Mouse (Mus musculus) embryonic facial prominence, embryonic 11.5 days (tissue): ENCODE measurements around the gene Mprip. TPM values are rescaled to one million over a fixed set of nuclear protein-coding genes. Genes with fewer than 3 reads are reported as not detected.

Source experiments
- ATAC-seq: fragments of 200-750 bp; cut with Nextera tagmentation; replicated peaks from 2 replicates; pipeline ENCODE4 v1.8.0; 2017; ENCODE audit warnings: low read depth; ENCODE audit not compliant: insufficient number of reproducible peaks, low FRiP score, low TSS enrichment
- DNase-seq: peaks from one replicate; pipeline ENCODE4 v3.0.0-alpha.2; 2015; ENCODE audit warnings: low spot score
- H3K27ac ChIP-seq: fragments of 300-500 bp; sonication (generic); replicated peaks from 2 replicates; pipeline ENCODE4 v1.5.1; 2014; ENCODE audit warnings: mild to moderate bottlenecking, low read depth, low read length, control low read depth
- H3K27me3 ChIP-seq: fragments of 300-500 bp; sonication (generic); 2 replicates; pipeline ENCODE4 v1.6.1; 2014; ENCODE audit warnings: mild to moderate bottlenecking, low read length, moderate library complexity, mixed read lengths; ENCODE audit not compliant: control insufficient read depth, insufficient read depth
- H3K36me3 ChIP-seq: fragments of 300-500 bp; sonication (generic); replicated peaks from 2 replicates; pipeline ENCODE4 v1.6.1; 2014; ENCODE audit warnings: low read depth, mild to moderate bottlenecking, low read length, moderate library complexity, mixed read lengths; ENCODE audit not compliant: control insufficient read depth, insufficient read depth
- H3K4me1 ChIP-seq: fragments of 300-500 bp; sonication (generic); 2 replicates; pipeline ENCODE4 v1.6.1; 2014; ENCODE audit warnings: low read length, mixed read lengths; ENCODE audit not compliant: control insufficient read depth, insufficient read depth
- H3K4me2 ChIP-seq: fragments of 300-500 bp; sonication (generic); 2 replicates; pipeline ENCODE4 v1.6.1; 2014; ENCODE audit warnings: low read depth, mild to moderate bottlenecking, control low read depth, low read length, moderate library complexity
- H3K4me3 ChIP-seq: fragments of 300-500 bp; sonication (generic); 2 replicates; pipeline ENCODE4 v1.5.1; 2014; ENCODE audit warnings: low read depth, low read length, control low read depth
- H3K9ac ChIP-seq: fragments of 300-500 bp; sonication (generic); replicated peaks from 2 replicates; pipeline ENCODE4 v1.6.1; 2014; ENCODE audit warnings: mild to moderate bottlenecking, control low read depth, low read length
- H3K9me3 ChIP-seq: fragments of 300-500 bp; sonication (generic); replicated peaks from 2 replicates; pipeline ENCODE4 v1.6.1; 2016; ENCODE audit warnings: mild to moderate bottlenecking, low read length, inconsistent platforms, mixed read lengths; ENCODE audit not compliant: control insufficient read depth
- WGBS: fragments of 180-500 bp; shearing (Covaris S2); extraction: QIAGEN DNeasy Blood & Tissue Kit; methylation state at CpG from one replicate; pipeline ENCODE4 v1.1.7; 2014; 5-methylcytosine and 5-hydroxymethylcytosine counted together
- polyA plus RNA-seq: library from polyadenylated mRNA; unstranded; fragments of >200 nt; fragmentation: Nextera tagmentation; extraction: Ambion mirVana; gene quantifications from 2 replicates; pipeline ENCODE4 v1.2.1, GENCODE M21; 2014

Mprip gene
- polyA plus RNA-seq, 1 experiment from 2014 or later, result 64.8 TPM

DNA sequence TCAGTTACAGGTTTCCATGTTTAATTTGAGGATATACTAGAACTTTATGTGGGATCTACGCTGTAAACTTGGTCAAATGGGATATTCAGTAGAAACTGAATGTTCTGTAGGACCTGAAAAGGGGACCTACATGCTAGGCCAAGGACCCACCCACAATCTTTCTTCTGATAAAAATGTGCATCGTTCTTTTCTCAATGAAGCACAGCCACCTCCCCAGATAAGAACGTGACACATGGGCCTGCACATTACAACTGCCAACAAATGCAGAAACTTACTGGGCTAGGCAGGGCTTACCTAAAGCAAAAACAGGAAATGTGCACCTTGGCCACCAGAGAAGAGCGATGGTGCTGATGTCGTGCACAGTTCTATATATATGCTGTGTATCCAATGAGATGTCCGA lies 93.4 kb downstream of the Mprip start:
- Histone ChIP-seq H3K36me3 (peaks cover 18% of the 10 kb centered on the region), H3K27ac (no peak overlapping the region), H3K27me3 (no peaks in the 10 kb centered on the region), H3K4me1 (no peaks in the 10 kb centered on the region), H3K9me3 (no peaks in the 10 kb centered on the region), H3K4me3 (no peak overlapping the region), H3K9ac (no peak overlapping the region), H3K4me2 (no peak overlapping the region)
- ATAC-seq (no peak), DNase-seq (no peak)
- 94% methylated on average over 6 of the region's 6 CpGs for WGBS

GRCm38 (mm10) chr11:59756351-59756750 lies 95.2 kb downstream of the Mprip start:
- H3K9ac ChIP-seq, result no peak overlapping the region
- 82% methylated on average over 4 of the region's 4 CpGs for WGBS
- no peak for ATAC-seq
- H3K4me3 ChIP-seq, result no peak overlapping the region
- H3K4me1 ChIP-seq, result no peaks in the 10 kb centered on the region
- H3K27ac ChIP-seq, result no peak overlapping the region
- no peaks in the 10 kb centered on the region for H3K9me3 ChIP-seq
- H3K36me3 ChIP-seq, result peaks cover 21% of the 10 kb centered on the region
- DNase-seq, result no peak
- H3K27me3 ChIP-seq, result no peaks in the 10 kb centered on the region
- H3K4me2 ChIP-seq, result no peak overlapping the region

GRCm38 (mm10) chr11:59758191-59758985 lies 97.3 kb downstream of the Mprip start:
- no peaks in the 10 kb centered on the region for H3K4me1 ChIP-seq
- H3K4me3 ChIP-seq, result no peak overlapping the region
- H3K9ac ChIP-seq, result no peak overlapping the region
- 94% methylated on average over 9 of the region's 9 CpGs for WGBS
- H3K27ac ChIP-seq, result no peak overlapping the region
- no peak overlapping the region for H3K4me2 ChIP-seq
- DNase-seq (no peak), ATAC-seq (no peak)
- no peaks in the 10 kb centered on the region for H3K27me3 ChIP-seq
- H3K9me3 ChIP-seq, result no peaks in the 10 kb centered on the region
- peaks cover 17% of the 10 kb centered on the region for H3K36me3 ChIP-seq

- H3K36me3 ChIP-seq, result peaks cover 13% of the 10 kb centered on the region
- H3K4me3 ChIP-seq, result no peak overlapping the region
- H3K27me3 ChIP-seq, result no peaks in the 10 kb centered on the region
- H3K4me1 ChIP-seq, result no peaks in the 10 kb centered on the region
- 92% methylated on average over 4 of the region's 4 CpGs for WGBS
- H3K27ac ChIP-seq, result no peak overlapping the region
- ATAC-seq (no peak), DNase-seq (no peak)
- no peak overlapping the region for H3K9ac ChIP-seq
- no peak overlapping the region for H3K4me2 ChIP-seq
- no peaks in the 10 kb centered on the region for H3K9me3 ChIP-seq
Observed at GRCm38 (mm10) chr11:59759178-59759577, 98.1 kb downstream of the Mprip start.

GRCm38 (mm10) chr11:59759626-59760025 lies 98.5 kb downstream of the Mprip start:
- Histone ChIP-seq H3K36me3 (peaks cover 13% of the 10 kb centered on the region), H3K9me3 (no peaks in the 10 kb centered on the region), H3K27me3 (no peaks in the 10 kb centered on the region), H3K27ac (no peak overlapping the region), H3K4me2 (no peak overlapping the region), H3K4me3 (no peak overlapping the region), H3K4me1 (no peaks in the 10 kb centered on the region), H3K9ac (no peak overlapping the region)
- no peak for DNase-seq
- 75% methylated on average over 2 of the region's 2 CpGs for WGBS
- no peak for ATAC-seq

DNA sequence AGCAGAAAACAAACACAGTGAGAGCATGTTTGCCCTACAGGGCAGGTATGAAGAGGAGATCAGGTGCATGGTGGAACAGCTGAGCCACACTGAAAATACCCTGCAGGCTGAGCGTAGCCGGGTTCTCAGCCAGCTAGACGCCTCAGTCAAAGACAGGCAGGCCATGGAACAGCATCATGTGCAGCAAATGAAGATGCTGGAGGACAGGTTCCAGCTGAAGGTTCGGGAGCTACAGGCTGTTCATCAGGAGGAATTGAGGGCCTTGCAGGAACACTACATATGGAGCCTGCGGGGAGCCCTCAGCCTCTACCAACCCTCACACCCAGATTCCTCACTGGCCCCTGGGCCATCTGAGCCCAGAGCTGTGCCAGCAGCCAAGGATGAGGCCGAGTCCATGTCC lies 99.7 kb downstream of the Mprip start:
- Histone ChIP-seq H3K27ac (no peak overlapping the region), H3K4me1 (no peaks in the 10 kb centered on the region), H3K9me3 (no peaks in the 10 kb centered on the region), H3K4me3 (no peak overlapping the region), H3K9ac (no peak overlapping the region), H3K36me3 (peaks cover 11% of the 10 kb centered on the region), H3K27me3 (no peaks in the 10 kb centered on the region), H3K4me2 (no peak overlapping the region)
- no peak for ATAC-seq
- 95% methylated on average over 6 of the region's 6 CpGs for WGBS
- DNase-seq, result no peak

GRCm38 (mm10) chr11:59769307-59769706 lies 108.2 kb downstream of the Mprip start:
- no peak for ATAC-seq
- no peaks in the 10 kb centered on the region for H3K9me3 ChIP-seq
- H3K27ac ChIP-seq, result no peak overlapping the region
- H3K27me3 ChIP-seq, result no peaks in the 10 kb centered on the region
- no peak for DNase-seq
- H3K36me3 ChIP-seq, result peaks cover 9% of the 10 kb centered on the region
- no peak overlapping the region for H3K4me3 ChIP-seq
- WGBS, result 89% methylated on average over 2 of the region's 2 CpGs
- no peak overlapping the region for H3K9ac ChIP-seq
- no peaks in the 10 kb centered on the region for H3K4me1 ChIP-seq
- H3K4me2 ChIP-seq, result no peak overlapping the region

DNA sequence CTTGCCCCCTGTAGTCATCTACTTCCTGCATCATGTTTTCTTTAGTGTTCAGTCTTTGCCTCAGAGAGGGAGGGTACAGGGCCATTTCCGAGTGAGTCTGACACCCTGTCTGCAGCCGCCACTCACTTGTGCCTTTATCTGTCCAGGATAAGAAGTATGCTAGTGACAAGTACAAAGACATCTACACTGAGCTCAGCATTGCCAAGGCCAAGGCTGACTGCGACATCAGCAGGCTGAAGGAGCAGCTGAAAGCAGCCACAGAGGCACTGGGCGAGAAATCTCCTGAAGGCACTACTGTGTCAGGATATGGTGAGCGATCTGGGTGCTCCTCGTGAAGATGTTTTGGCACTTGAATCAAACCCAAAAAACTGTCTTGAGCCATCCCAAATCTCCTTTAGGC lies 108.6 kb downstream of the Mprip start:
- DNase-seq (no peak), ATAC-seq (no peak)
- Histone ChIP-seq H3K4me3 (no peak overlapping the region), H3K36me3 (peaks cover 9% of the 10 kb centered on the region), H3K4me2 (no peak overlapping the region), H3K4me1 (no peaks in the 10 kb centered on the region), H3K9ac (no peak overlapping the region), H3K27me3 (no peaks in the 10 kb centered on the region), H3K27ac (no peak overlapping the region), H3K9me3 (no peaks in the 10 kb centered on the region)
- WGBS, result 86% methylated on average over 6 of the region's 6 CpGs
